Mouse (Mus musculus) mouse embryonic stem cell (cell line): ENCODE data around the gene Arrdc3.

Experiments used
- in situ Hi-C, 2 experiments: fragments of 300-500 bp; cut with MboI; formaldehyde crosslinking; loops; 1 replicate in 1 of 2; 3 replicates in 1 of 2; pipeline ENCODE4 v1.14.3; 2019 to 2020; ENCODE audit warnings: low sequenced_read_pairs in 2 of 2, low pct_unique_long_range_greater_than_20kb in 1 of 2, mixed read lengths in 1 of 2; ENCODE audit not compliant: unreplicated experiment in 1 of 2

The Arrdc3 gene

GRCm38 (mm10) chr13:80883190-80883589, at the start of gene Arrdc3:
TSS of gene Arrdc3 (plus strand) at chr13:80883384.
- in situ Hi-C loops = loop anchor here in 1 of 2 experiments (25.0 kb wide), 1 partner anchor 754 kb away; the partner anchor contains the start of gene Adgrv1

GRCm38 (mm10) chr13:80862215-80862614, 21.0 kb upstream of the Arrdc3 start:
- in situ Hi-C loops = loop anchor here (25.0 kb wide), 3 partner anchors 275 to 500 kb away; no protein-coding TSS in a partner anchor

- in situ Hi-C loops = loop anchor here (25.0 kb wide), 3 partner anchors 273 to 498 kb away; no protein-coding TSS in a partner anchor
Observed at GRCm38 (mm10) chr13:80864195-80864594, 19.0 kb upstream of the Arrdc3 start.

- in situ Hi-C loops = loop anchor here in 1 of 2 experiments (25.0 kb wide), 1 partner anchor 762 kb away; the partner anchor contains the start of gene Adgrv1
Observed at GRCm38 (mm10) chr13:80875126-80875525, 8.1 kb upstream of the Arrdc3 start.

GRCm38 (mm10) chr13:80880756-80881155, 2.4 kb upstream of the Arrdc3 start:
- in situ Hi-C loops = loop anchor here in 1 of 2 experiments (25.0 kb wide), 1 partner anchor 757 kb away; the partner anchor contains the start of gene Adgrv1

GRCm38 (mm10) chr13:80881722-80882500, 1.3 kb upstream of the Arrdc3 start:
- in situ Hi-C loops = loop anchor here in 1 of 2 experiments (25.0 kb wide), 1 partner anchor 755 kb away; the partner anchor contains the start of gene Adgrv1

- in situ Hi-C loops = loop anchor here in 1 of 2 experiments (25.0 kb wide), 1 partner anchor 755 kb away; the partner anchor contains the start of gene Adgrv1
Observed at GRCm38 (mm10) chr13:80882716-80883135, 458 bp upstream of the Arrdc3 start.

- in situ Hi-C loops = loop anchor here in 1 of 2 experiments (25.0 kb wide), 1 partner anchor 753 kb away; the partner anchor contains the start of gene Adgrv1
Observed at GRCm38 (mm10) chr13:80883649-80884376, 629 bp downstream of the Arrdc3 start.

- in situ Hi-C loops = loop anchor here in 1 of 2 experiments (25.0 kb wide), 1 partner anchor 753 kb away; the partner anchor contains the start of gene Adgrv1
Observed at GRCm38 (mm10) chr13:80884377-80884983, 1.3 kb downstream of the Arrdc3 start.

- in situ Hi-C loops = loop anchor here in 1 of 2 experiments (25.0 kb wide), 1 partner anchor 752 kb away; the partner anchor contains the start of gene Adgrv1
Observed at GRCm38 (mm10) chr13:80885103-80885833, 2.1 kb downstream of the Arrdc3 start.

GRCm38 (mm10) chr13:80885834-80886663, 2.9 kb downstream of the Arrdc3 start:
- in situ Hi-C loops = loop anchor here in 1 of 2 experiments (25.0 kb wide), 1 partner anchor 751 kb away; the partner anchor contains the start of gene Adgrv1

GRCm38 (mm10) chr13:80886664-80887210, 3.6 kb downstream of the Arrdc3 start:
- in situ Hi-C loops = loop anchor here in 1 of 2 experiments (25.0 kb wide), 1 partner anchor 751 kb away; the partner anchor contains the start of gene Adgrv1

GRCm38 (mm10) chr13:80887842-80888241, 4.7 kb downstream of the Arrdc3 start:
- in situ Hi-C loops = loop anchor here in 1 of 2 experiments (25.0 kb wide), 1 partner anchor 749 kb away; the partner anchor contains the start of gene Adgrv1

GRCm38 (mm10) chr13:80894928-80895327, 11.7 kb downstream of the Arrdc3 start:
- in situ Hi-C loops = loop anchor here in 1 of 2 experiments (25.0 kb wide), 1 partner anchor 742 kb away; the partner anchor contains the start of gene Adgrv1

GRCm38 (mm10) chr13:80897411-80897810, 14.2 kb downstream of the Arrdc3 start:
- in situ Hi-C loops = loop anchor here in 1 of 2 experiments (25.0 kb wide), 1 partner anchor 740 kb away; the partner anchor contains the start of gene Adgrv1

- in situ Hi-C loops = loop anchor here in 1 of 2 experiments (25.0 kb wide), 1 partner anchor 739 kb away; the partner anchor contains the start of gene Adgrv1
Observed at GRCm38 (mm10) chr13:80898095-80898494, 14.9 kb downstream of the Arrdc3 start.
